Mouse (Mus musculus) CD4-positive, CD25-positive, alpha-beta regulatory T cell, adult 4 months (primary cell): ENCODE data around the gene Prps2. TPM values are rescaled to one million over a fixed set of nuclear protein-coding genes. Genes with fewer than 3 reads are reported as not detected.
"Not testable (repeated sequence)": the region's sequence is repeated elsewhere in the genome, so short reads cannot be mapped to it uniquely, and the experiment has no call there.

Experiments
- ATAC-seq: one replicate; pipeline ENCODE4 v1.8.0; 2017
- polyA plus RNA-seq, 2 experiments: library from polyadenylated mRNA; unstranded; fragments of 100-300 nt; shearing (Covaris generic); gene quantifications; one replicate each; pipeline ENCODE4 v1.2.1; 2017

The Prps2 gene
- polyA plus RNA-seq: 10 to 100 TPM; 65.9 to 78.1 TPM

DNA sequence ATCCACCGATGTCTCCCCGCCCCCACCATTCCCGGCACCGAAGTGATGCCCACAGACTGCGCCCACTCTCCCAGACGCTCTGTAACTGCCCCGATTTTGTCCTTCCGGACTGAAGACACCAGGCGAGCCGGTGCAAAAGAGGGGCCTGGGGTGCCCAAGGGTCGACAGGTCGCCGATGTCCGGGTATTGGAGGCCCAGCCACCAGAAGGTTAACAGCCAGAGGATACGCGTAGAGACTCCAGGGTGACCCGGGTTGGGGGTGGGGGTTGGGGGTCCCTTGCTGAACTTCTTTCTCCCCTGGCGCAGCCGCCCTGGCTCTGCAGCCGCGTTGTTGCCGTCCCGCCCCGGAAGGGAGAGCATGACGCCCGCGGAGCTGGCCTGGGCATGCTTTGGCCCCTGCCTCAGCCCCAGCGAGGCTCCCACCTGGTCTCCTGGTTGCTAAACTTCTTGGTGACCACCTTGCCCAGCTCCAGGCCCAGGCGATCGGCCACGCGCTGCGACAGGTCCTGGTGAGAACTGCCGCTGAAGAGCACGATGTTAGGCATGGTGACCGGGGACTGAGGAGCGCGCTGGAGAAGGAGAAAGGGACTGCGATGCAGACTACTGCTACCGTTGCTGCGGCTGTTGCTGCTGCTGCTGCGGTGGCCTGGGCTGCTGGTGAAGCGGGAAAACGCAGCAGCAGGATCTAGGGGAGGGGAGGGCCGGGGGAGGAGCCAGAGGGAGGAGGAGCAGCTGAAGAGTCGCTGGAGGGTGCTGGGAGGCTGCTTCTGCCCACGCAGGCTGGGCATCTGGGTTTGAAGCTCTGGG lies at the start of gene Prps2:
TSS of gene Prps2 (minus strand) at position 703 of the 807 bp plus-strand sequence.
- peak; percentile 79 for ATAC-seq

DNA sequence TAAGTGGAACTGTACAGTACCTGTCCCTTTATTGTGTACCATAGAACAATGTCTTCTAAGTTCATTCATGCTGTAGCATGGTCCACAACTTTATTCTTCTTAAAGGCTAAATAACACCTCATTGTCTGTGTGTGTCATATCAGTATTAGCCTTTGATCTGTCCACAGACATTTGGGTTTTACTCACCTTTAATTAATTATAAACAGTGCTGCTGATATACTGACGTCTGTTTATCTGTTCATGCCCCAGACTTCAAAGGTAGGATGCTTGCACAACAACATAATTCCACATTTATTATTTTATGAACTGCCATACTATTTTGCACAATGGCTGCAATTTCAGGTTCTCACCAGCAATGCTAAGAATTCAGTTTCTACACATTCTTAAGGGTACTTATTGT lies 35.1 kb upstream of the Prps2 start:
- ATAC-seq: no peak

DNA sequence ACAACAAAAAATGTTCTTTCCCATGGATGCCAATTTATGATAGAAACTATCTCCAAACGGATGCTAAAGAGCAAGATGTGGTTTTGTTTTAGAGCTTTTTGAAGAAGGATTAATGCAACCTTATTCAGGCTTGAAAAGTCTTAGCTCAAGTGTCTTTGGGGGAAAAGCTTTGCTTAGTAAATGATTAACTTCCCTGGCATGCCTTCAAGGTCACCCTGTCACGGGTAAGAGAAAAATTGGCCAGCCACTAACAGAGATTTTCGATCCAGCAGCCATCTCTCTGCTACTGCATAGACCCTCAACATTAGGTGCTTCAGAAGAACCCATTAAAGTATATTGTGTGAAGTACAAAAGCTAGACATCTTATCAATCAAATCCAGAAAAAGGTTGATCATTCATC lies 12.4 kb upstream of the Prps2 start:
- no peak for ATAC-seq

DNA sequence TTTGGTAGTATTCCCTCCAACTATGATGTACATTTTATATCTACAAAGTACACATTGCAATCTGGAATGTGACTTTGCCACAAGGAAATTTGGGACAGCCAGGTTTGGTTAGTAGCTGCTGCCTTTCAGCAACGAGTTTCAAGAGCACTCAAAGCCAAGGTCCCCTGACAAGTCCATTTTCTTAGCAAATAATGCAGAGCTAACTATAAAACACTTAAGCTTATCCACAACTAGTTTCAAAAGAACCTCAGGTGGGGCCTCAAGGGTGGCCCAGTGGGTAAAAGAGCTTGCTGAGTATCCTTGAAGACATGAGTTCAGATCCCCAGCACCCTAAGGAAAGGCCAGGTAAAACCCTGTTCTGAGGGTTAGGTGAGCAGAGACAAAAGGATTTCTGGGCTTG lies 4.1 kb upstream of the Prps2 start:
- no peak for ATAC-seq

DNA sequence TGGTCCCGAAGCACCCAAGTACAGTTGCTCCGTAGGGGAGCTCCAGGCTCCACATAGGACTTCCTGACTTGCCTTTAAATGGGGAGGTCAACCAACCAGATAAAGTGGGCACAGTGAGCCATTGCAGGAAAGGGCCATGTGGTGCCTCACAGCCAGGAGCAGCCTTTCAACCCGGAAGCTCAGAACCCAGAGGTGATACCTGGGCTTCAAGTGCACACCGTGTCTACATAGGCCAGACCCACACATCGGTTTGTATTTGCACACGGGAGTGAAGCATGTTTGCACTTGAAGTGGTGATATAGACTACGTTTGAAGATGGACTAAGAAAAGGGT lies 271 bp upstream of the Prps2 start:
- ATAC-seq: peak; percentile 75

DNA sequence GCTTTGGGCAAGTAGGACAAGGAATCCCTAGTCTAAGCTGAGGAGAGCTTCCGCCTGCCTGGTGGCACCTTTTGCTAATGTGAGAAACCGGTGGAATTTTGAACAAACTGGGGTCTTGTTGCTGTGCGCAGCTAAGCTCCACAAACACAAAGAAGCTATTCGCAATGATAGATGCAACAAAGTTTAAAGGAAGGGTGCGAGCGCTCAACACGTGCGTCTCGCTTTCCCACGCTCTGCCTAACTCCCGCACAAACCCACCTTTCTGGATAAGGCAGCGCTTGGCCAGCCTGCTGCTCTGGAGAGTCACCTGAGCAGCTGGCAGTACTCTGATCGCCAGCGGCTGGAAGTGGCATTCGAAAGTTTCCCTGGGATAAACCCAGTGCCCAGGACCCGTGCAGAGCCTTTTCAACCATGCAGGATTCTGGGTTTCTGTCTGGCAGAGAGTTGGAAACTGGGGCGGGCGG lies 934 bp downstream of the Prps2 start:
- no peak for ATAC-seq

DNA sequence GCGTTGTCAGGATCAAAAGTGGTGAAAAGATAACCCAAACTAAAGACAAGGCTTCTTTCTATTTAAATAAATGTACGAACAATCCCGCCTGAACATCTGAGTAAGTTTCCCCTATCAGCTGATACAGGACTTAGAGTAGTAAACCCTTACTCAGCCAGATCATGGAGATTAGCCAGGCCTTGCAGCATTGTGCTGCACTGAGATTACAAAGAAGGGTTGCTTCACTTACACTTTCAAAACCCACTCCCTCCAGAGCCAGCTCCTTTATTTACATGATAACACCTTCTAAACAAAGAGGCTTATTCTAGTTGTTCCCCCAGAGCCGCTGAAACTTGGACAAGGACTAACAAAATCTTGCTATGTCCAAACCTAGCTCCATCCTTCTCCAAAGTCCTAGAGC lies 2.5 kb downstream of the Prps2 start:
- no peak for ATAC-seq

DNA sequence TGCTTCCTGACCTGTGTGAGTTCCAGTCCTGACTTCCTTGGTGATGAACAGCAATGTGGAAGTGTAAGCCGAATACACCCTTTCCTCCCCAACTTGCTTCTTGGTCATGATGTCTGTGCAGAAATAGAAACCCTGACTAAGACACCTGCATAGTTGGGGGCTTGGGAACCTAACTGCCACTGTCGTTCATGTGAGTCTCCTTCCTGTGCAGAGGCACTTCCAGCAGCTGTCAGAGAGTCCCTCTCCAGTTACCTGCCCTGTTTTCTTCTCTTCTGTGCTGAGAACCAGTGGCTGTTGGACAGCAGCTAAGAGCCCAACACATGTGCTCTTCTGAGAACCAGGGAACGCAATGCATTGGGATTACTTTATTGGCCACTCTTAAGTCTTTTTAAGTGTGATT lies 21.3 kb downstream of the Prps2 start:
- ATAC-seq: not testable (repeated sequence)

DNA sequence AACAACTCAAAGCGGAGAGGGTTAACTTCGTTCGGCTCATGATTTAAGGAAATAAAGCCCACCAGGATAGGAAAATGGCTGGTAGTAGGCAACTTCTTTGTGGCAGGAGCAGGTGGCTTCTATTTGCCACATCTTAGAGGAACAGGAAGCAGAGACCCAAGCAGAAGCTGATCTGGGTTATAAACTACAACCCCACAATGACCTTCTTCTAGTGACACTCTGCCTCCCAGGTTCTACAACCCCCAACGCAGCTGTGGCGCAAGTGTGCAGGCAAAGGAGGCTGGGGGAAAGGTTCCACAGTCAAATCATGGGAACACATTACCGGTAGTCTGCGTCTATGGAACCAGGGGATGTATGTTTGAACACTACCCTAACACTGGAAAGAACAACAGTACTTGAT lies 22.8 kb downstream of the Prps2 start:
- no peak for ATAC-seq

DNA sequence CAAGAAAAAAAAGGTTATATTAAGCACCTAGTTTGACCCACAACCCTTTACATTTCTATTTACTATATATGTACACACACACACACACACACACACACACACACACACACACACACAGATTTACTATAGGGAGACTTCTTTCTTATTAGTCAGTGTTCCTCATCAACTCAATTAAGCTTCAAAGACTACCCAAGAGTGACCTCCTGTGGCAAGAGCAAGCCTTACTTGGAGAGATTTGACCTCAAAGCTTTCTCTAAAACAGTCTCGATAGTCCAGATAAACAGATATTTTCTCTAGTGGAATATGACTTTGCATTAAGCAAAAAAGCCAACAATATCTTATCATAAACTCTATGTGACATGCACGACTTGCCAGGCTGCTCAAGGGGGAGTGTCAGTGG lies 25.1 kb downstream of the Prps2 start:
- ATAC-seq: peak; percentile 65

DNA sequence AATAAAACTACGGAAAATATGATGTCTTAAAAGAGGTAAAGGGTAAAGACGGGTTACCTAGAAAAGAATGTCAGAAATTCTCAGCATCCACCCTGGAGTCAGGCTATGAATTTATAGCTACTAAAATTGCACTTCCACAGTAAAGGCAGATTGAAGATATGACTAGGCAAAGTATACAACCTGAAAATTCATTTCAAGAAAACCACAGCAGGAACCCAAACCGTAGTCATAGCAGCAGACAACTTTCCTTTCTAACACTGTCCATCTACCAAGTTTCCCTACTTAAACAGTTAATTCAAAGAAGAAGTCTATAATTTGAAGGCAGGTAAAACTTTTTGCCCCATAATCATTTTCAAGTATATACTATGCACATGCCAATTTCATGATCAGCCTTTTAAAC lies 26.6 kb downstream of the Prps2 start:
- ATAC-seq: no peak

DNA sequence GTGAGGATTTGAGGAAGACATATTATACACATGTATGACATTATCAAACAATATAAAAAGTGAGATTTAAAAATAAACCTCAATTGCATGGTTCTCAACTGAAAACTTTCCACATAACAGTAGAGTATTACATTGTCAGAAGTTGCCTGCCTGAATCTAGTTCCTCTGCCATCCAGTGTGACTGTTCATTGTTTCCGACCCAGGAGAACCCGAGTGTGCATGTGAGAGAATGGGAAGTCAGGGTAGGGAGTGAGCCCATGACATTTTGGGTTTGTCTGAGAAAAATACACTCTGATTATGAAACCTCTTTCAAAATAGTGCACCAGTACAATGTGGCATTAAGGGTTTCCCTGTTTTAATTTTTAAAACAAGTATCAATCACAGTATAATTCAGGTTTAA lies 28.9 kb downstream of the Prps2 start:
- no peak for ATAC-seq

DNA sequence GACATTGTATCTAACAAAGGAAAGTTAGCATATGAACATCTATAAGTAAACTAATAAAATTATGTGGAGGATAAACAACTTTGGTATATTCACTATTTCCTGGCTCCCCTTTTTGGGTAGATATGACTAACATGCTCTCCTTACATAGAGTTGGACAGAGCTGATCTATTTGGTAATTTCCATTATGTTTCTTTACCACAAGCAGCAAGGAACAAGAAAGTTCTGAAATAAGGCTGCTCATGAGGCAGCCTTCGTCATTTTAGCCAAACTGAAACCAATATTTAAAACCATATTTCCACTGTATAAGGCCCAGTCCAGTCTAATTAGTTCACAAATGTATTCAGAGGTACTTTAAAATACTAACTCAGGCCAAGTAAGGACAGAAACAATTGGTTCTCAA lies 36.1 kb downstream of the Prps2 start:
- ATAC-seq: peak; percentile 23

DNA sequence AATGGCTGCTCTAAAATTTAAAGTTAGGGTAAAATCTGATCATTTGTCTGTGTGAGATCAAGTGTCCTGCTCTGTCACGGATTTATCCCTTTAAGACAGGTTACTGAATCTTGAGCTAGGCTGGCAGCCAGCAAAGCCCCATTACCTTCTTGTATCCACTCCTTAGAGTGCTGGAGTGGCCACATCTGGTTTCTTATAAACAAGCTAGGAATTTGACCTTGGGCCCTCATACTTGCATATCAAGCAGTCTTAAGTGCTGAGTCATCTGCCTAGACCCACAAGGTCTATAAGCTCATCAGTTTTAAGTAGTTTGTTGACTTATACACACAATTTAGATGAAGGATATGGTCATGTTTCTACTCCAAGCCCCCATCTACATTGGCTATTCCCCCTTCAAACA lies 38.2 kb downstream of the Prps2 start:
- ATAC-seq: no peak

DNA sequence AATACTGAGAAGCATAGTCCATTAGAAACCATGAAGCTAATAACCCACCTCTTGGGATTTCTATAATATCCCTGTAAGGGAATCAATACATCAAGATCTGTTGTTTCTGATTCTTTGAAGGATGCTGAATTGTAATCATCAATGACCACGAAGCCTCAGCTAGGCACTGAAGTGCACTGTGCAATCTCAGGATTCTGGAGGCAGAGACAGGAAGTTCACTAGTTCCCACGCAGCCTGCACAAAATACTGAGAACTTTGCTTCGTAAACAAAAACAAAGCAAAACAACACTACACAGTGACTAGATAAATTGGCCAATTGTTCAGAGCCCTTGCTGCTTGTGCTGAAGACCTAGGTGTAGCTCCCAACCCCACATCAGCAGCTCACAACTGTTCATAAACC lies 40.7 kb downstream of the Prps2 start:
- ATAC-seq: peak; percentile 65

DNA sequence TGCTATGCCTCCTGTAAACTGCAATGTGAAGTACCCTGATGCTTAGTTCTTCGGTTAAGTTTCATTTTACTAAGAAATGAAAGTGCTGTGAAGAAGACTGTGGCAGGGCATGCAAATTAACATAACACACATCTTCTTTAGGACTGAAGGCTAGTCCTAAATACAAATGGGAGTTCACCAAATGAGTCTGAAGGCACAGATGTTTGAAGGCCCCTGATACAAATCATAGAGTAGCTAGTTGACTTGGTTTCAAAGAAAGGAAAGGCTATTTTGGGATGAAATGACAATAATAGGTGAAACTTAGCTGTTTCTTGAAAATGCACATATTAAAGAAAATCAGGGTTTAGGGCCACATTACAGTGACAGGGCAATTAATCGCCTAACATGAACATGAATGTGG lies 42.4 kb downstream of the Prps2 start:
- peak; percentile 47 for ATAC-seq

DNA sequence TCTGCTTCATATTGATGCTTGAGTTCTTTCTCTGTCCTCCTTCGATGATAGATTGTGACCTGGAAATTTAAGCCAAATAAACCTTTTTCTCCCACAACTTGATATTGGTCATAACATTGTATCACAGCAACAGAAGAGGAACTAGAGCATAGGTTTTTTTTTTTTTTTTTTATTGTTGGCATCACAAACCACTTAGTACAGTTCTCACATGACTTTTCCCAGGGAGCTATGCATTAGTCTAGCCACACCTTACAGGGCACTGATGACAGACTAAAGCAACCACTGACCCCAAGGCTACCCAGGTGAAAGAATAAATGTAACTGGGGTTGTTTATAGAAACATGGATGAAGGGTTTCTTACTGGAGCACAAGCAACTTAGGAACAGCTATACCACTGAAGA lies 44.6 kb downstream of the Prps2 start:
- no peak for ATAC-seq

DNA sequence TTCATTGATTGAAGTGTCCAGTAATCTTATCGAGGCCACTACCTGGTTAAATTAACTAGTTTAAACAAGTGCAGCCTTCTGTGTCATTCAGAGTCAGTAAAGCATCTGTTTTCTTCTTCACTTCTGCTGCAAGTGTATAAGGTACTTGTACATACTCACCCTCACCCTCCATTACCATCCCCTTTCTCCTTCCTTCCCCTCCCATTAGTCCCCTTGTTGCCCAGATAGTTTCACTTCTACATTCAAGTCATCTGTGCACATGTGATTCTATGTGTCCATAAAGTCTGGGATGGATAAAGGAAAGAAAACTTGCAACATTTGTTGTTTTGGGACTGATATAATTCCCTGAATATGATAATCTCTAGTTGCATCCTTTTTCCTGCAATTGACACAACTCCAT lies 48.0 kb downstream of the Prps2 start:
- ATAC-seq: no peak

DNA sequence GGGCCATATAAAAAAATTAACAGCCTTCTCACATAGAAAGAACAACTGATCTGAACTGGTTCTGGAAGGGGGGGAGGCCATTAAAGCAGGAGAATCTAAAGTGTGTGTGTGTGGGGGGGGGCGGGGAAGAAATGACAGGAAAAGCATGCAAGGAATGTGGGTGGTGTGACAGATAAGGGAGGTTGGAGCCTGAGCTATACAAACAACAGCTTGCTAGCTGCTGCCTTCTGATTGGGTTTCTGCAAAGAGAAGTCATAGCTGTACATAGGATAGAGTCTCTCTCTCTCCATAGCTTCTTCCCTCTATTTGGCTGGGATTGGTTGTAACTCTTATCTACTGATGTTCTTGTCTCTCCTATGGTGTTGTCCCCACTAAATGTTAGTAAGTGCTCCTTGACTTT lies 49.9 kb downstream of the Prps2 start:
- no peak for ATAC-seq

DNA sequence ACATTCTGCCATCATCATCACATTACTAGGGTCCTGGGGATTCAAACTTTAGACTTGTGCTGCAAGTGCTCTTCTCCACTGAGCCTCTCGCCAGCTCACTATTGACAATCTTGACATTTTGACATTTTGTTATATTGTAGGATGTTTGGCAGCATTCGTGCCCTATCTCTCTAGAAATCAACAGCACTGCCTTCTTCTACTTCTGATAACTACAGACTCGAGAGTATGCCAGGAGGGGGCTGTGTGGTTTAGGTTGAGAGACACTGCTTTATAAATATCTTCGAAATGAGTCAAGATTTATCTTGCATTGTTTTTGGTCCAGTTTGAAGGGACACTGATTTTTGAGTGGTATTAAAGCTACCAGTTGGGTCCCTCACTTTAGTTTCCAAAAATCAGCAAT lies 51.6 kb downstream of the Prps2 start:
- peak; percentile 61 for ATAC-seq

DNA sequence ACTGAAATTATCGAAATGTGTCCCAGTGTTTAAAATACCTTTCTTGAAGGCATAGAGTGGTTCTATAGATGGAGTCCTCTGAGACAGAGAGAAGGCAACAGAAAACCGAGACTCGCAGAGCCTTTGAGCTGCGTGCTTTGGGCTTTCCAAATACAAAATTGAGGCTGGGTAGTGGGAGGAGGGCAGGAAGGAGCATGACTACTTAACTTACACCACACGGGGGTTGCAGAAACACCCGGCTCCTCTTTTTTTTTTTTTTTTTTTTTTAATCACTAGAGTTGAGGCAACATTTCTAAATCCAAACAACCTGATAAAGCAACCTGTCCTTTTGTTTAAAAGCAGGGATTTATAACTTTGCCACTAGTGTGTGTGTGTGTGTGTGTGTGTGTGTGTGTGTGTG lies 52.1 kb downstream of the Prps2 start, which contains the start of gene Tlr7:
TSS of gene Tlr7 (minus strand) at position 160 of the 400 bp plus-strand sequence.
- ATAC-seq: peak; percentile 79

DNA sequence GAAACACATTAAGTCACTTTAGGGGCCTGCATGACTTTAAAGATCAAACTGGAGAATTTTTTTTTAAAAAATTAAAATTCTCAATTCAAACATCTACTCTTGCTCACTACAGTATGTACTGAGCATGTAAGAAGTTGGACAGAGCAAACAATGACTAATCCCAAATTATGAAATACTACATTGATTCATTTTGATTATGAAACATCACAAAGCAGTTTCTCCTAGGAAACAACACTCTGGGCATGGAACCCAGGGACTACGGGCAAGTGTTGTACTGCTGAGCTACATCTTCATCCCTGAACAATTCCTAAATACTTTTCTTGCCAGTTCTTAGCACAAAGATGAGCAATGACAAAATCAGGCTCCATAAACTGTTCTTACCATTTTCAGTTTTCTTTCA lies 52.9 kb downstream of the Prps2 start:
- ATAC-seq: no peak

DNA sequence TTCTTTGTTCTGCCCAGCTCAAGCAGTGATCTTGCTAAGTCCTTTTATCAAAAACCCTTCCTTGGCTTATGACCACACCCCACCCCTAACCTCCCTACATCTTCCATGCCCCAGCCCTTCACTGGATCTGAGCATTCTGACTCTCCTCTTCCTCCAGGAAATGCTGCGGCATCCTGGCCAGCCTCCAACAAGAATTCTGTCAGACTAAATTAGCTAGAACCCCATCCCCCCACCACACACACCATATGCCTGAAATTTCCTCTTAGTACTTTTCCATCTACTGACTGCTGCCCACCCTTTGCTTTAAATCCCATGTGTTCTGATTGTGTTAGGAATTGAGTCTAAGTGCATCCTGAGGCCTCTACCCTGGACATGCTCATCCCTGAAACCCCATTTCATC lies 53.5 kb downstream of the Prps2 start:
- no peak for ATAC-seq

DNA sequence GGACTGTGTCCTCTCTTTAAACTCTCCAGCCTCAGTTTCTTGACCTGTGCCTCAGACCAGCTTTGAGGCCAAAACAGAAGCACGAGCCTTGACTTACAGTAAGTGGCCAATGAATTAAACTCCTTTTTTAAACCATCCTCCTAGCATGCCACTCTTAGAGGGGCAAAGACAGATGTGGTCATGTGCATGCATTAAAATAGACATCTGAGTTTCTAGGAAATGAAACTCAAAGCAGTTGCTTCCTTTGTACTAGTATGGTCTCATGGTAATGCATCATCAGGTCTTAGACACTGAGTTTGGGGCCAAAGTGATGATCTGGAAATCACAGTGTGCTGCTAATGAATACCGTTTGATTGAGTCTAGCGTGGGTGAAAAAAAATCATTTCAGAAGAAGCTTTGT lies 54.0 kb downstream of the Prps2 start:
- peak; percentile 17 for ATAC-seq

DNA sequence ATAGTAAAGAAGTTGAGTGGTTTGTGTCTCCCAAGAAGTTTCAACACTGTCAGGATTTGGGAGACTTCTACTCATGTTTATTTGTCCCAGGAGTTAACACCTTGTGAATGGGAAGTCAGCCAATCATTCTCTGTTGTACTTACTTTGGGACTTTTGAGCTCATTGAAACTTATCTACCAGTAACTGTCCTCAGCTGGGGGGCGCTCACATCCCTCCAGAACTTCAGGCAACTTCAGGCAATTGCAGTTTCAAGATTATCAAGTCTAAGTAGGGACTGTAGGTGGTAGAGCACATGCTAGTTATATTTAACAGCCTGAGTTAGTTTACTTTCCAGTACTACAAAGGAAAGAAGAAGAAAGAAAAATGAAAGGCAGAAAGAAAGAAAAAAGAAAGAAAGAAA lies 58.8 kb downstream of the Prps2 start:
- no peak for ATAC-seq
